Mouse (Mus musculus) E14TG2a.4 (cell line): ENCODE measurements around the gene Elk1.

Experiments used
- CTCF ChIP-seq: conservative IDR thresholded peaks from 2 replicates; pipeline ENCODE4 v1.5.1; 2014; ENCODE audit warnings: low read length
- POU5F1 ChIP-seq: IDR thresholded peaks from 2 replicates; pipeline ENCODE4 v1.6.1; 2014; ENCODE audit warnings: low read length, borderline replicate concordance

- no peak for TF ChIP-seq CTCF
- no peak for TF ChIP-seq POU5F1
Measured at GRCm38 (mm10) chrX:20923506-20923905, 26.9 kb downstream of the Elk1 start.
